Mouse (Mus musculus): ENCODE data around the gene Tnpo3. TPM values are rescaled to one million over a fixed set of nuclear protein-coding genes. Genes with fewer than 3 reads are reported as not detected.

Gene Tnpo3
- polyA plus RNA-seq, 1 experiment from 2014 or later: 38.3 TPM

DNA sequence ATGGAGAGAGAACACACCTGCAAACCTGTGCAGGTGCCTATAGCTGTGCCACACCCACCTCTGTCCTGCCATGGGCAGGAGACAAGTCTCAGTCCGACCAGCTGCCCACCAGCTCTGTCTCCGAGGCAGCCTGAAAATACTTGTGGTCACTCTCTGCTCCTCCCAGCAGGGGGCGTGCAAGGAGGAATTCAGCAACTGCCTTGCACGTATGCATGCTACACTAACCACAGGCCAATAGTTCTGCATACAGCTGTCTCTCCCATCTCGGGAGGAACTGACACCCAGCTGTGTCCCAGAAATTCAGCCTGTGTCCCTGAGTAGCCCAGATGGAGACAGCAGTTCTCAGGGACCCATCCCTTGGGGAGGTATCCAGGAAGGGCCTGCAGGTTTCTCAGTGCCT lies 92.5 kb downstream of the Tnpo3 start:
- Histone ChIP-seq H3K4me3 (ENCODE audit: low read depth, low read length) (no peak overlapping the region), H3K4me2 (replicated peaks; ENCODE audit: low read depth, low read length) (no peak overlapping the region), H3K36me3 (ENCODE audit: insufficient read depth, low read length) (no peaks in the 10 kb centered on the region), H3K9me3 (ENCODE audit: low read length) (no peaks in the 10 kb centered on the region), H3K27ac (ENCODE audit: low read length) (no peak overlapping the region), H3K9ac (replicated peaks; ENCODE audit: low read depth) (no peak overlapping the region), H3K4me1 (ENCODE audit: insufficient read depth, low read depth, low read length) (peaks cover 4% of the 10 kb centered on the region; the same call in 1 of the 2 replicates), H3K27me3 (replicated peaks; ENCODE audit: insufficient read depth, low read length) (no peaks in the 10 kb centered on the region)
- peak; percentile 78 for DNase-seq (ENCODE audit: low spot score)
- TF ChIP-seq CTCF (IDR thresholded peaks at IDR 0.05) (peak; percentile 91), EP300 (IDR thresholded peaks at IDR 0.05) (no peak)
- 4% methylated on average over 5 of the region's 5 CpGs for WGBS
- ATAC-seq: peak; percentile 57

DNA sequence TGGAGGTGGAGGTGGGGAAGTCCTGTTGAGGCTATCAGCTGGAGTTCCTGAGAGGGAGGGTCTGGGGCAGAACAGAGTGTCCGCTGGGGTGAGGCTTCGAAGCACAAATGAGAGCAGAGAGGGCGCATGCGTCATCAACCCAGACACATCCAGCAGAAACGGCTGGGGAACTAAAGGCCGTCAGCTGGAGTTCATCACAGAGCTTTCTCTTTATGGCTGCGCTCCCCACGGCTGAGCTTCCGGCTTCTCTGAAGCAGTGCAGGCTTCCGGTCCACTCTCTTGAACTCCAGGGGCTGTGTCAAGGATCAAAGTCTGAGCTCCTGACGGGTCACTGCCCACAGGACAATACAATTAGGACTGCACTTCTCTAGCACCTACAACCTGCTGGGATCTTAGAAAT lies 96.4 kb downstream of the Tnpo3 start:
- Histone ChIP-seq H3K4me1 (ENCODE audit: insufficient read depth, low read depth, low read length) (peaks cover 4% of the 10 kb centered on the region; the same call in 1 of the 2 replicates), H3K36me3 (ENCODE audit: insufficient read depth, low read length) (no peaks in the 10 kb centered on the region), H3K9ac (replicated peaks; ENCODE audit: low read depth) (no peak overlapping the region), H3K27me3 (replicated peaks; ENCODE audit: insufficient read depth, low read length) (no peaks in the 10 kb centered on the region; the same call in 1 of the 2 replicates), H3K4me3 (ENCODE audit: low read depth, low read length) (0 out of 2 replicates have a peak overlapping the region, but pooled peaks have one; percentile 0), H3K27ac (ENCODE audit: low read length) (no peak overlapping the region; the same call in 1 of the 2 replicates), H3K4me2 (replicated peaks; ENCODE audit: low read depth, low read length) (peak overlapping the region; percentile 47), H3K9me3 (ENCODE audit: low read length) (no peaks in the 10 kb centered on the region)
- TF ChIP-seq EP300 (IDR thresholded peaks at IDR 0.05) (no peak), CTCF (IDR thresholded peaks at IDR 0.05) (no peak)
- DNase-seq (ENCODE audit: low spot score) (peak; percentile 92), ATAC-seq (peak; percentile 81)
- 0% methylated on average over 11 of the region's 11 CpGs for WGBS

DNA sequence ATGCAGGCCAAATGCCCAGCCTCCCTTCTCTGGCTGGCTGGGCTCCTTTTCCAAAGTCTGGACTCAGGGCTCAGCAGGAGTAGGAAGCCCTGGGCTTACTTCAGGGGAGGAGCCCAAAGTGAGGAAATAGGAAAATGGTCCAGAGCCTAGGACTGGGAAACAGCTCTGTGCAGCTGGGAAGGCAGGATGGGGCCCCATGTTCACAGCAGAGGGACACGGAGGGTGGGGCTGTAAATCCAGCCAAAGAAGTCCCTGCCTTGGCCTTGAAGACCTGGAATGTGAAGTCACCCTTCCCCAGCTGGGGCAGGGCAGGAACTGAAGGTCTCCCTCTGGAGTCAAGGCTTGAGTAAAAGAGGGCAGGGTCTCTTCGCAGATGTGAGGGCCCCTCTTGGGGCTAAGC lies 100.6 kb downstream of the Tnpo3 start:
- Histone ChIP-seq H3K4me2 (replicated peaks; ENCODE audit: low read depth, low read length) (no peak overlapping the region), H3K27ac (ENCODE audit: low read length) (no peak overlapping the region), H3K9me3 (ENCODE audit: low read length) (no peaks in the 10 kb centered on the region), H3K4me3 (ENCODE audit: low read depth, low read length) (no peak overlapping the region), H3K36me3 (ENCODE audit: insufficient read depth, low read length) (no peaks in the 10 kb centered on the region), H3K4me1 (ENCODE audit: insufficient read depth, low read depth, low read length) (peaks cover 4% of the 10 kb centered on the region; the same call in 1 of the 2 replicates), H3K27me3 (replicated peaks; ENCODE audit: insufficient read depth, low read length) (peaks cover 3% of the 10 kb centered on the region; the same call in 1 of the 2 replicates), H3K9ac (replicated peaks; ENCODE audit: low read depth) (no peak overlapping the region)
- DNase-seq (ENCODE audit: low spot score) (no peak), ATAC-seq (no peak)
- TF ChIP-seq EP300 (IDR thresholded peaks at IDR 0.05) (no peak), CTCF (IDR thresholded peaks at IDR 0.05) (no peak)
- WGBS: 41% methylated on average over 2 of the region's 2 CpGs

DNA sequence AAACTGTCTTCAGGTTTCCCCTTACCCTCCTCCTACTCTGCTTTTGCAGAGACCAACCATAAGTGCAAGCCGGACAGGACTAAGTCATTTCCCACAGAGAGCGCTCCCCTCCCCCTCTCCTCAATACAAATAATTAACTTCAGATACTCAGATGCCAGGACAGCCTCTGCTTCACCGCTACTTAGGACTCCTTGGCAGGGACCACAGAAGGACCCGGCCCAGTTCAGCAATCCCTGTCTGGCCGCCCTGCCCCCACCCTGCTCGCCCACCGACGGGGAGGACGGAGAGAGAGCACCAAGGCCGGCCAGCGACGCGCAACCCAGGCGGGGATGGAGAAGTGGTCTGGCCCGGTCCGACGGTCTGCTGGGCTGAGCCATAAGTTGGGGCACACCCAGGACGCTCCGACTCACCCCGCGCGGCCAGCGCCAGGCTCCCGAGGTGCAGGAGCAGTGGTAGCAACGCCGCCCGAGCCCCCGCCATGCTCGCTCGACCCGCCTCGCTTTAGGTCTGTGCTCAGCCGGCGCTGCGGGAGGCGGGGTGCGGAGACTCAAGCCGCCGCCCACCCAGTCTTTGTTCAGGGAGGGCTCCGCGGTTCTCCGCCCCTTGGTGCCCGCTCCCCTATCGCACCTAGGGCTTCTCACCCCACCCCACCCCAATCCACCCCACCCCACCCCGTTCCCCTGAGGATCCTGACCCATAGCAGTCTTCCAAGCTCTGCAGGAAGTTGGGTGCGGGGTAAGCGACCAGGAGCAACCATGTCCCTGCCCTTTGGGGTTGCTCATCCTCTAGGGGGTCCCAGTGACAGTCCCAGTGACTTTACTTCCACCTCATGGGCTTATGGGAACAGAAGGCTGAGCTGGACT lies 102.0 kb downstream of the Tnpo3 start, which contains the start of gene Kcp:
Kcp (minus strand) TSS at position 506 of the 863 bp plus-strand sequence.
- Histone ChIP-seq H3K4me2 (replicated peaks; ENCODE audit: low read depth, low read length) (peak within 1 kb of the TSS; percentile 66), H3K4me1 (ENCODE audit: insufficient read depth, low read depth, low read length) (peaks cover 1% of the 10 kb centered on the region; the same call in 1 of the 2 replicates), H3K9ac (replicated peaks; ENCODE audit: low read depth) (no peak within 1 kb of the TSS), H3K36me3 (ENCODE audit: insufficient read depth, low read length) (no peaks in the 10 kb centered on the region), H3K27ac (ENCODE audit: low read length) (no peak within 1 kb of the TSS), H3K4me3 (ENCODE audit: low read depth, low read length) (peak within 1 kb of the TSS; percentile 42), H3K9me3 (ENCODE audit: low read length) (no peaks in the 10 kb centered on the region), H3K27me3 (replicated peaks; ENCODE audit: insufficient read depth, low read length) (peaks cover 3% of the 10 kb centered on the region; the same call in 1 of the 2 replicates)
- DNase-seq (ENCODE audit: low spot score): peak; percentile 42
- peak; percentile 48 for ATAC-seq
- TF ChIP-seq EP300 (IDR thresholded peaks at IDR 0.05) (no peak), CTCF (IDR thresholded peaks at IDR 0.05) (no peak)
- under 1% methylated on average over 42 of the region's 47 CpGs for WGBS

DNA sequence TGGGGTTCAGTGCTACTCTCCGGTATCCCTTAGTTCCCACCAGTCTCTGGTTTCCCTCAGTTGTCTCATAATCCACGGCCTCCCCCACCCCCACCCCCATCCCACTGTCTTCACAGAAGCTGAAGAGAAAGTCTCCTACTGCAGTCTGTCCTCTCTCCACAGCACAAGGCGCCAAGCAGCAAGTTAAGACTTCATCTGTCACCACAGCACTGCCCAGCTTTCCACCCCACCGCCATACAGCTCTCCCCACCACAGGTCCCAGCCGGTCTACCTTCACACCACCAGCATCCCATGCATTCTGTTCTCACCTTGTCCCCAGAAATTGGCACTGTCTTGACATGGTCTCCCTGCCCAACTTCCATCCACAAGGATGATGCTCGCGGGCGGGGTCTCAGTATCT lies 102.9 kb downstream of the Tnpo3 start:
- ATAC-seq (no peak), DNase-seq (ENCODE audit: low spot score) (no peak)
- Histone ChIP-seq H3K27me3 (replicated peaks; ENCODE audit: insufficient read depth, low read length) (peaks cover 3% of the 10 kb centered on the region; the same call in 1 of the 2 replicates), H3K9me3 (ENCODE audit: low read length) (no peaks in the 10 kb centered on the region), H3K36me3 (ENCODE audit: insufficient read depth, low read length) (no peaks in the 10 kb centered on the region), H3K27ac (ENCODE audit: low read length) (no peak overlapping the region), H3K4me3 (ENCODE audit: low read depth, low read length) (no peak overlapping the region), H3K9ac (replicated peaks; ENCODE audit: low read depth) (no peak overlapping the region), H3K4me1 (ENCODE audit: insufficient read depth, low read depth, low read length) (no peaks in the 10 kb centered on the region; the same call in 1 of the 2 replicates), H3K4me2 (replicated peaks; ENCODE audit: low read depth, low read length) (peak overlapping the region; percentile 66)
- TF ChIP-seq CTCF (IDR thresholded peaks at IDR 0.05) (no peak), EP300 (IDR thresholded peaks at IDR 0.05) (no peak)
- 27% methylated on average over 8 of the region's 8 CpGs for WGBS

DNA sequence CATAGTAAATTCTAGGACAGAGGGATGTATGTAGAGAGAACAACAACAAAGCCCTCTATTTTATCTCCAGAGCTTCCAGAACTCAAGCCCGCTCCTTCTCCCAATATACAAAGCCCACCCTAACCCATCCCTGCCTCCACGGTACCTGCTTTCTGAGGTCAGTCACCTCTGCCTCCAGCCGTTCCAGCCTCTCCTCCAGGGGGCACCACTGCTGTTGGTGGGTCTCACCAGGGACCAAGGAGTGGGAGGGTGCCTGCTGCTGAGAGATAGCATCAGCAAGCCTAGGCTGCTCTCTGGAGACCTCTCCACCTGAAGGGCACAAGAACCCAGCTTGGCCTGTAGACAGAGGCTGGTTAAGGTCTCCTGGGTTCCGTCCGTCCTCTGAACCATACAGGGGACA lies 104.2 kb downstream of the Tnpo3 start:
- WGBS: 81% methylated on average over 5 of the region's 5 CpGs
- no peak for ATAC-seq
- H3K36me3 ChIP-seq (ENCODE audit: insufficient read depth, low read length): no peaks in the 10 kb centered on the region

More for the DNA sequence above, 104.2 kb downstream of the Tnpo3 start:
- Histone ChIP-seq H3K4me3 (ENCODE audit: low read depth, low read length) (no peak overlapping the region), H3K9me3 (ENCODE audit: low read length) (no peaks in the 10 kb centered on the region), H3K9ac (replicated peaks; ENCODE audit: low read depth) (no peak overlapping the region), H3K27ac (ENCODE audit: low read length) (no peak overlapping the region), H3K27me3 (replicated peaks; ENCODE audit: insufficient read depth, low read length) (peaks cover 3% of the 10 kb centered on the region; the same call in 1 of the 2 replicates), H3K4me1 (ENCODE audit: insufficient read depth, low read depth, low read length) (no peaks in the 10 kb centered on the region; the same call in 1 of the 2 replicates), H3K4me2 (replicated peaks; ENCODE audit: low read depth, low read length) (no peak overlapping the region)
- DNase-seq (ENCODE audit: low spot score): no peak
- no peak for TF ChIP-seq EP300 (IDR thresholded peaks at IDR 0.05)
- TF ChIP-seq CTCF (IDR thresholded peaks at IDR 0.05): peak; percentile 27
